Mouse (Mus musculus): Measurements from ENCODE around the gene Tead3. TPM values are rescaled to one million over a fixed set of nuclear protein-coding genes. Genes with fewer than 3 reads are reported as not detected.
"Not testable (repeated sequence)": the region's sequence is repeated elsewhere in the genome, so short reads cannot be mapped to it uniquely, and the experiment has no call there.

Gene Tead3
- total RNA-seq, 2 experiments from 2014 or later: 9.3 to 11.5 TPM

- DNase-seq: no peak
- intact Hi-C loops (cut with DNase I; ENCODE audit: low total_unique reads): no loop called here
These were observed 11.5 kb upstream of the Tead3 start for GRCm38 (mm10) chr17:28361921-28362652.

GRCm38 (mm10) chr17:28360531-28361277 is 10.1 kb upstream of the Tead3 start:
- DNase-seq: no peak
- intact Hi-C loops (cut with DNase I; ENCODE audit: low total_unique reads): no loop called here

- DNase-seq; intact Hi-C loops (cut with DNase I; ENCODE audit: low total_unique reads): not testable (repeated sequence)
These were observed 8.1 kb upstream of the Tead3 start for GRCm38 (mm10) chr17:28358576-28359261.

- intact Hi-C loops (cut with DNase I; ENCODE audit: low total_unique reads): no loop called here
- no peak for DNase-seq
These were observed 5.3 kb upstream of the Tead3 start for GRCm38 (mm10) chr17:28355871-28356270.

GRCm38 (mm10) chr17:28352018-28352417 is 1.4 kb upstream of the Tead3 start:
- DNase-seq: no peak
- intact Hi-C loops (cut with DNase I; ENCODE audit: low total_unique reads): no loop called here

GRCm38 (mm10) chr17:28351353-28351890 is 805 bp upstream of the Tead3 start:
- intact Hi-C loops (cut with DNase I; ENCODE audit: low total_unique reads): no loop called here
- DNase-seq: peak; percentile 41

GRCm38 (mm10) chr17:28349901-28350465 is 634 bp downstream of the Tead3 start:
- intact Hi-C loops (cut with DNase I; ENCODE audit: low total_unique reads): no loop called here
- DNase-seq: peak; percentile 56

- intact Hi-C loops (cut with DNase I; ENCODE audit: low total_unique reads): no loop called here
- no peak for DNase-seq
These were observed 1.2 kb downstream of the Tead3 start for GRCm38 (mm10) chr17:28349264-28349880.

- intact Hi-C loops (cut with DNase I; ENCODE audit: low total_unique reads): no loop called here
- DNase-seq: no peak
These were observed 2.4 kb downstream of the Tead3 start for GRCm38 (mm10) chr17:28348211-28348610.

GRCm38 (mm10) chr17:28347327-28347726 is 3.3 kb downstream of the Tead3 start:
- intact Hi-C loops (cut with DNase I; ENCODE audit: low total_unique reads): no loop called here

GRCm38 (mm10) chr17:28345882-28346281 is 4.7 kb downstream of the Tead3 start:
- no peak for DNase-seq
- intact Hi-C loops (cut with DNase I; ENCODE audit: low total_unique reads): no loop called here

More at GRCm38 (mm10) chr17:28347327-28347726, 3.3 kb downstream of the Tead3 start:
- no peak for DNase-seq

GRCm38 (mm10) chr17:28345271-28345721 is 5.3 kb downstream of the Tead3 start:
- intact Hi-C loops (cut with DNase I; ENCODE audit: low total_unique reads): no loop called here
- no peak for DNase-seq

GRCm38 (mm10) chr17:28344670-28345069 is 5.9 kb downstream of the Tead3 start:
- DNase-seq: no peak
- intact Hi-C loops (cut with DNase I; ENCODE audit: low total_unique reads): no loop called here

- intact Hi-C loops (cut with DNase I; ENCODE audit: low total_unique reads): no loop called here
- DNase-seq: no peak
These were observed 6.5 kb downstream of the Tead3 start for GRCm38 (mm10) chr17:28344050-28344607.

GRCm38 (mm10) chr17:28341091-28341490 is 9.5 kb downstream of the Tead3 start:
- peak; percentile 85 for DNase-seq
- intact Hi-C loops (cut with DNase I; ENCODE audit: low total_unique reads): no loop called here

- no peak for DNase-seq
These were observed 10.0 kb downstream of the Tead3 start for GRCm38 (mm10) chr17:28340578-28340977.

GRCm38 (mm10) chr17:28337547-28337946 is 13.1 kb downstream of the Tead3 start:
- DNase-seq: no peak
- intact Hi-C loops (cut with DNase I; ENCODE audit: low total_unique reads): no loop called here

More at GRCm38 (mm10) chr17:28340578-28340977, 10.0 kb downstream of the Tead3 start:
- intact Hi-C loops (cut with DNase I; ENCODE audit: low total_unique reads): no loop called here

- intact Hi-C loops (cut with DNase I; ENCODE audit: low total_unique reads): no loop called here
- DNase-seq: no peak
These were observed 15.3 kb downstream of the Tead3 start for GRCm38 (mm10) chr17:28335267-28335666.
